Mouse (Mus musculus) right cerebral cortex, postnatal 4 days (tissue): Measurements from ENCODE around the gene Msrb2.

Experiments
- DNase-seq: peaks from one replicate; pipeline ENCODE4 v3.0.0-alpha.2; 2022

Gene Msrb2

DNA sequence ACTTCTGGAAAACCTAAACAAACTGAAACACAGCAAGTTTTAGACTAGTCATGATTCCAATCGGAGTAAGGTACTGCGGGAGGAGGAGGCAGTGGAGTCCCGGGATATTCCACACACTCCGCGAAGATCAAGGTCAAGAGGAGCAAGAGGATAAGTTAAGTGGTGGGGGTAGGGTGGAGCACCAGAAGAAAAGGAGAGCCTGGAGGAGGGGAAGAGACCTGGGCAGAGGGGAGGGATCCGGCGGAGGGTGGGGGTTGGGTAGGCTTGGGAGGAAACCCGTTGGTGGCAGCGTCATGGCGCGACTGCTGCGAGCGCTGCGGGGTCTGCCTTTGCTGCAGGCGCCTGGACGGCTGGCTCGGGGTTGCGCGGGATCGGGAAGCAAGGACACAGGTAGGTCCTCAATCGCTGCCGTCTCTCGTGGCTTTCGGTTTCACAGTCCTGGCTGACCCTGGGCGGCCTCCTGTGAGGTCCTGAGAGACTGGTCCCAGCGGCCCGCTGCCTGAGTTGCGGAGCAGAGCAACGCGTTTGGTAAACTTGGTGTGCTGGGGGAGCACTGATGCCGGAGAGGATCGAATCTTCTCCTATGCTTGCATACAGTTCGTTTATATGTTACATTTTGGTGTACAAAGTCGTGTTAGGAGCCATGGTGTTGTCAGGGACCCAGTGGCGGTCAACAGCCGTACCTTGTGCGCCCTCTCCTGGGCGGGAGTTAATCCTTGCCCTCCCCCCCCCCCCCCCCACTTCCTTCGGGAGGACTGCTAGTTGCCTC is at the start of gene Msrb2:
Gene Msrb2 (plus strand): TSS at position 51 of the 769 bp plus-strand sequence.
- peak; percentile 73 for DNase-seq

DNA sequence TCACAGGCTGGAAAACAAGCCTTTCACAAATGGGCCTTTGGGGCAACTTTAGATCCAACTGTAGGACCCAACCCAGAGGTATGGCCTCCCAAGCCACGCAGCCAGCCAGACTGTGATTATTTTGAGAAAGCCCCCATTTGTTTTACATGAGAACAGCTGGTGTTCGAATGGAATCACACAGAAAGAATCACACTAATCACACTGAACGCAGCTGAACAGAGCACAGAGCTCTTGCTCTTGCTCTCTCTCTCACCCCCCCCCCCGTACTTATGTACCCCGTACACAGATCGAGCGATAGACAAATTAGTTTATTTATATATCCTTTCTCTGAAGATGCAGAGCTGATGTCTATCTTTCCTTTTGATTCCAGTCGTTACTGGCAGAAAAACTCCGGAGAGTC is 48.8 kb upstream of the Msrb2 start:
- DNase-seq = no peak

DNA sequence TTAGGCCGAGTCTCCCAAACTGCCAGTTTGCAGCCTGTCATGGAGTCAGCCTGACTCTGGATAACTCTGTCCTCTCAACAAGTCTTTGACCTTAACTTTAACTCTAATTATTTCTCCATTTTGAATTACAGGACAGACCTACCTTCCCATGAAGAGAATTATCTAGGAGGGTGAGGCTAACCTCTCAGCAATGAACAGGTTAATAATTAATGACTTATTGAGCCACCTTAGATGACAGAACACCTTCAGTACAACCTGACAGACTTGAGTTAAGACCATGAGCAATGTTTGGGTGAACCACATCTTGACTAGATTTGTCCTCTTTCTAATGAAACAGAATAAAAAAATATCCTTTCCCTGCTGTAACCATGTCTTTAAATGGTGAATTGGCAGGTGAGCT is 44.9 kb upstream of the Msrb2 start:
- no peak for DNase-seq

DNA sequence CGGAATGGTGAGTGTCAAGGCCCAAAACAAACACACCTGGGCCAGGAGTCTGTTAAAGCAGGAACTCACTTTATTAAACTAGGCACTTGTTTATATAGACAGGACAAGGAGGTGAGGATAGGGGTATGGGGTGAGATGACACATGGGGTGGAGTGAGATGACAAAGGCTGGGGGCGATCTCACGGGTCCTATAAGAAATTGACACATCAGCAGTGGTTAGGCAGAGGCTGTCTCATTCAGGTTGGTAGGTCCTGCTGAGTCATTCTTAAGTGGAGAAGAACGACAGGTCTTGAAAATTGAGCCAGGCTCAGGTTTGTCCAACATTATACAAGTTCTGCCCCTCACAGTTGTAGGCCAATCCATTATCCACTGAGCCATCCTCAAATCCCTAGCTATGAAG is 43.4 kb upstream of the Msrb2 start:
- no peak for DNase-seq

DNA sequence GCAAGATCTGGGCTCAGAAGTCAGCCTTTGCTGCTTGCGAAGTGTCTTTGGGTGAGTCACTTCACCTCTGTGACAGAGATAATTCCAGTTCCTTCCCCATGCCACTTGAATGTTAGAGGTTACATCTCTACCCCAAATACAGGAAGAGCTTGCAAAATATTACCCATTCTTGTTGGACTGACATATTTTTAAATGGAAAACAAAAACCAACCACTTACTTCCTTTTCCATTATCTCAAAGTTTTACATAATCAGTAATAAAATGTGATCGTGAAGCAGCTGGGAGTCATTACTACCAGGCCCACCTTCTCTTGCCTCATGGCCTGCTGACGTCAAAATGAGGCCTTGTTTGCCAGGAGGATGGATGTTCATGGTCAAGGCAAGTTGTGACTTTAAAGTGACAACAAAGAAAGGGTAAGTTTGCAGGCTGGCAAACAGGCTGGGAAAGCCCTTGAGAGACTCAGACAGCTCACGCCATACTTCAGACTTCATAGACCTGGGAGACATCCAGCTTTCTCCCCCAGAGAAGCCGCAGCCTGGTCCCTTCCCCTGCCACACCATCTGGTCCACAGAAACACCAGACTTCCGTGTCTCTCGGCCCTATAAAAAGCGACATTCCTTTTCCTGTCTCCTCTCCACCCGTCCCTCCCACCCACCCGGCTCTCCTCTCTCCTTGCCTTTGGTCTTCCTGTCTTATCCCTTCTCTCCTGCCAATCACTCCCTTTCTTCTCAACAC is 27.2 kb upstream of the Msrb2 start:
- peak; percentile 30 for DNase-seq

DNA sequence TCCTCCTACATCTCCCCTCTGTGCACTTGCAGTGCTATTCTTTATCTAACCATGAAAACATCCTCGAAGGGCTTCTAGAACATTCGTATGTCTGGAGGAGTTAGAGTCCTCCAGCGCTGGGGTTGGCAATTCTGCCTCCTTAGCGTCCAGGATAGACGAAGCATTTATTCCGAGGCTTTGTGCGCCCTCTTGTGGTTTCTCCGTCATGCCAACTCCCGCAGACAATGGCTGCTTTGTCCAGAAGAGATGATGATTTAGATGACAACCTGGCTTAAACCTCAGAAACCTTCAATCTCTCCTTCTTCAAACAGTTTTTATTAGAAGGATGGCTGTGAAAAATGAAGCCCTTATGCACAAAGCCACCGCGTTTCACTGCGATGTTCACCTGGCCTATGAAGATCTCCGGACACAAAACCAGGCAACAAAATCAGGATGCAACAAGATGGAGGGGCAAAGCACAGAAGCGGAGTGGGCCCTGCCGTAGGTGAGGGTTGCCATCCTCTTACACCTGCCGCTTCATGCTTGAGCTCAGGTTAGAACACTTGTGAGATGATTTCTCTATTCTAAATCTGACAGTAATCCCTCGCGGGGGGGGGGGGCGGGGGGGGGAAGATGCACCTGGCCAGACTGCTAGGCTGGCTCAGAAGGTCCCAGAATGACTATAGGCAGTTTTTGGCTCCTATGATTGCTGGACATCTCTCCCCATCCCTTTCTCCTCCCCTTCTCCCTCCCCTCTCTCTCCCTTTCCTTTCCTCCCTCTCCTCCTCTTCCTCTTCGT is 26.4 kb upstream of the Msrb2 start:
- DNase-seq = peak; percentile 94

DNA sequence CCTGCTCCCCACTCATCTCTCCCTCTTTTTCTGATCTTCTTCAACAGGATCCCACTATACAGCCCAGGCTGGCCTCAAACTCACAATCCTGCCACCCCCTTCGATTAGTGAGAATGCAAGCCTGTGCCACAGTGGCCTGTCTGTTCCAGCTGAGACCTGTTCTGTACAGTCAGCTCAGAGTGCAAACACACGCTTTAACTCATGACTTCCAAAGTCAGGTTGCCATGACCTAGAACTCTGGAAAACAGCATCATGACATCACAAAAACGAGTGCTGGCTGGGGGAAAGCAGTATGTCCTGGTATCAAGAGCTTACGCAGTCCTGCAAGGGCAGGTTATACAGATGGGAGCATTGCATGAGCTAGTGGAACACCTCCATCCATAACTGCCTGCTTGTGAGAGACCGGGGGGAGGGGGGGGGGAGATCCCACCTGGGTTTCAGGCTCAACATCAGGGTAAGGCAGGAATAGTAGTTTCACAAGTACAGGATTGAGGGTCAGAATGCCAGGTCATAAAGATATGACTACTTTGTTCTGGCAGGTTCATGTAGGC is 25.8 kb upstream of the Msrb2 start:
- DNase-seq = no peak

DNA sequence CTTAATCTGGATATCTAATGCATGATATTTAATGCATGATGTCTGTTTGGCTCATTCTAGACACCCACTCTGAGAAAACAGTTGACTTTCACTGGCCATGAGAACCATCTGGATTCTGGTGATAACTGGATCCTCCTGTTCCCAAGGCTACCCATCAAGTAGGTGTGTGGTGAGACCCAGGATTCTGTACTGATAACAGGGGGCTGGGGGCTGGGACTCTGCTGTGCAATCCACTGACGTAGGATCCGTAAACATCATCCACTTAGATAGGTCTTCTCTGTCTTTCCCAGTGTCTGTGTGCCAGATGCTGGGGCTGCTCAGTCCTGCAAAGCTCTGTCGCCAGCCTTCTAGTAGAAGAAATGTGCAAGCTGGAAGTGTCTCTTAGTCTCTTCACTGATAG is 22.8 kb upstream of the Msrb2 start:
- DNase-seq = no peak

DNA sequence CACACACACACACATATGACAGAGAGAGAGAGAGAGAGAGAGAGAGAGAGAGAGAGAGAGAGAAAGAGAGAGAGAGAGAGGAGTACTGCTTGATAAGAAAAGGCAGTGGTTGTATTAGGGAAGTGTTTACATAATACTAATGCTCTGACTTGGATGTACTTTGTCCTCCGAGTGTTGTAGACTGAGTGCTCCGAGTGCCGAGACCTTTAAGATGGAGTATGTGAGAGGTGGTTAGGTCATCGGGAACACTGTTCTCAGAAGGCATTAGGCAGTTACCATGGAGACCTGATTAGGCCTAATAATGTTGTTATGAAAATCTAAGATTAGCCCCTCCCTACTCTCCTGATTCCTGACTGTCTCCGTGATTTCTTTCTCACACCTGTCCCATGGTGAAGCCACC is 21.1 kb upstream of the Msrb2 start:
- DNase-seq = no peak

DNA sequence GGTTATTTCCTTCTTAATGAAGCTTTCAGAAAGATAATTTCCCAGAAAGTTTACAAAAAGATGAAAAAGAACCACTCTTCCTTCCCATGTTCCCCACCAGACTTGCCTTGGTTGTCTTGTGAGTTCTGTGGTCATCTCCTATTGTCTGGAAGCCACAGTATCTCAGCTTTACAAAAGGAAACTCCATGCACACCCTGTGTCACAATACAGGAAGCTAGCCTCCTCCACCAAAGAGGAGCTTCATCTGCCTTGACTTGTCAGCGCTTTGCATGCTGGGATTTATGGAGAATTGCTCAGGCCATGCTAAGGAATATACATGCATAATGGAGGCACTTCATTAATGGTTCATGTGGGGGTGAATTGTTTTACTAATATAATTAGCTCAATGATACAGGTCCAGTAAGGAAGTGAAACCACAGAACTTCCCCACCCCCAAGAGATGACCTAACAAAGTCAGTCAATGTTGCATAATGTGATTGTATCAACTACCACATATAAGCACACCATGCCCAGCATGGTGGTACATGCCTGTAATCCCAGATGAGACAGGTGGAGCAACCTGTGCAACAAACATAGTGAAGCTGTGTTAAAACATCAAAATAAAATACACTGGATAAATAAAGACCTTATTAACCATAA is 19.5 kb upstream of the Msrb2 start:
- no peak for DNase-seq

DNA sequence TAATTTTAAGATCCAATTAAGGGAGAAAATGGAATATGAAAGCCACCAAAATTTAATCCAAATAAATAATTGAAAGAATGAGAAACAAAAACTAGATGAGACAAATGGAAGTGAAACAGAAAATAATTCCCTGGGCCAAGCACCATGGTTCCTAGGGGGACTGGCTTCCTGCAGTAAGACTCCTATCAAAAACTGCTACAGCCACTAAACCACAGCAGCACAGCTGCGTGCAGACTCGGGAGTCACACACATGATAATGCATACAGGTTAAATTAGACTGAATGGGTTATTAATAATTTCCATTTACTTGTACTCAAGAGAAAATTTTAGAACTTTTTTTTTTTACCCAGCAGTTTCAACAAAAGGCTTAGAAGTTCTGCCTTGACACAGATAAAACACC is 18.1 kb upstream of the Msrb2 start:
- DNase-seq = no peak

DNA sequence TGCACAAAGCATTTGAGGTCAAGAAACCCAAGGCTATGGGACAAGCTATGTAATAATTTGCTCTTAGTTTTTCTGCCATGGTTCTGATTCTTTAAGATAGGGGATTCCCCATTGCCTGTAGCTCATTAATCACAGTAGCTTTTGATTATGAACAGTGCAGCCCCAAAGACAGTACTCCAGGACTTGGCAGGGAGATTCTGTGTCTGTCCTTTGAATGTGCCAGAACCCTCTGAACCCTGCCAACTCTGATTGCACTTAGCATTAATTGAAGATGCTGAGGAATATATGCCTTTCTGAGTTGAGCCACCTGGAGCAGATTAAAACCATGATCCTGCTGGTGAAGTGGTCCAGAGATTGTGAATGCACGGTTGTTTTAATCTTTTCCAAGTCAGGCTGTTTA is 8.4 kb upstream of the Msrb2 start:
- no peak for DNase-seq

DNA sequence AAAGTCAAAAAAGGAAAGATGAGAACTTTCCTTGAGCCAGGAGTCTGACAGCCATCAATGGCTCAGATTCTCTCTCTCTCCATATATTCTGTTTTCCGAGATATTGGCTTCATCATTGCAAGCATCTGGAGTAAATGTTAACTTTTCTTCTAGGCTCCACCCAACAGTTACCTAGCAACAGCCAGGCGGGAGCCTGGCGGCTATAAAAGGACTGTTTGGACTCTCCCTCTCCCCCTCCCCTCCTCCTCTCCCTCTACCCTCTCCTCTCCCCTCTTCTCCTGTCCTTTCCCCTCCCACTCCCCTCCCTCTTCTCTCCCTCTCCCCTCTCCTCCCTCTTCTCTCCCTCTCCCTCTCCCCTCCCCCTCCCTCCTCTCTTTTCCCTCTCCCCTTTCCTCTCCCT is 4.8 kb upstream of the Msrb2 start:
- DNase-seq = no peak

DNA sequence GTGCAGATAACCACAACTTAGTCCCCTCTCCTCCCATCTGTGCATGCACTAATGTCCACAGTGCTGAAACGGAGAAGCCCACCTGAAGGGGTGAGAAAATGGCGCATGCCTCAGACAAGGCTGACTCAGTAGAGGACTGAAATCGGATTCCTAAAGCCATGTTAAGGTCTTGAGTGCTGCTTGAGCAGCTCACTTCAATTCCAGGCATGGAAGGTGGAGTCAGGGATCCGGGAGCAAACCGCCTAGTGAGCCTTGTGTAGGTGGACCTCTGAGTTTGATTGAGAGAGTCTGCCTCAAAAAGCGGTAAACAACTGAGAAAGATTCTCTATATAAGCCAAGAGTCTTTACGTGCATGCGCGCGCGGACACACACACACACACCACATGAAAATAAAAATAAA is 4.1 kb upstream of the Msrb2 start:
- DNase-seq = no peak

DNA sequence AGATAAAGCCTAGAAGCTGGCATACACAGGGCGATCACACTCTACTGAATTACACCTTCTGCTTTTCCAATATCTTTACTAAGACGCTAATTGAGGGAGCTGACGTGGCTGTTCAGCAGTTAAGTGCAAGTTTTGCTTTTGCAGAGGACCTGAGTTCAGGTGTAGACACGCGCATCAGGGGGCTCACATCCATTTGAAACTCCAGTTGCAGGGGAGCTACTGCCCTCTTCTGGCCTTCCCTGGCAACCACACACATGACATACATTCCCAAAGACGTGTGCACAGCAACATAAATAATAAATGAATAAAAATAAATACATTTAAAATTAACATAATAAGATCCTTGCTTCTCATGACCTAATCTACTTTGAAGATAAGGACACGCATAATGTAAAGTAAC is 2.5 kb downstream of the Msrb2 start:
- DNase-seq = no peak

DNA sequence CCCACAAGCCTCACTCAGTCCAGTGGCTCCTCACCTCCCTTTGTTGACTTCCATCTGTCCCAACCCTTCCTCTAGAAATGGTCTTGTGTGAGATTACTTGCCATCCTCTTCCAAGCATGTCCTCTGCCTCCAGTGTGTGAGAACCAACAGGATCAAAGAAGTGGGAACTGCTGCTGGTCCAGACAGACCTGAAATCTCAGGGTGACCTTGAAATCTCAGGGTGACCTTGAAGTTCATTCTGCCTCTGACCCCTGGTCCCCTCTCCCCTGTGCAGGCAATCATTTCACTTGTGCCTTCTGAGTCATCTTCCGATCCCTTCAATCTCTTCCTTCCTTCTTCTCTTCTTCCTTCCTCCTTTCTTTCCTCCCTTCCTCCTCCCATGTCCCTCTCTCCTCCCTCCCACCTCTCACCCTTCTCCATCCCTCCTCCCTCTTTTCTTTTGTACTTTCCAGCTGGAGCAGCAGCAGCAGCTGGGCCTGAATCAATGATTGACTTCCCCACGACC is 9.3 kb downstream of the Msrb2 start:
- DNase-seq = no peak

DNA sequence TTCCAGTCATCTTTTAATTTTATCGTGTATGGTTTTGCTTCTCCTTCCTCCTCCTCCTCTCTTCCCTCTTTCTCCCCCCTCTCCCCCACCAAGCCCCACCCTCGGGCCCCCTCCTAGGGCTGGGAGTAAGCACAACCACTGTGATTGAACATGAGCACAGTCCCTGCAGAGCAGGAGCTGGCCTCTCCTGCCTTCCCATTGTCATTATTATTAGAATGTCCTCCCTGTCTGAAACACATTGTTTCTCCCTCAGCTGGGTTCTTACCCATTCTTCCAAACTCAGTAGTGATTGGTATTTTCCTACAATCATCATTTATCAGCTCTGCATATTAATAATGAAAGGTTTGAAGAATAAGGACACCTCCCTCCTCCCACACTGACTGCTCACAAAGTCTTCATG is 9.7 kb downstream of the Msrb2 start:
- DNase-seq = no peak

DNA sequence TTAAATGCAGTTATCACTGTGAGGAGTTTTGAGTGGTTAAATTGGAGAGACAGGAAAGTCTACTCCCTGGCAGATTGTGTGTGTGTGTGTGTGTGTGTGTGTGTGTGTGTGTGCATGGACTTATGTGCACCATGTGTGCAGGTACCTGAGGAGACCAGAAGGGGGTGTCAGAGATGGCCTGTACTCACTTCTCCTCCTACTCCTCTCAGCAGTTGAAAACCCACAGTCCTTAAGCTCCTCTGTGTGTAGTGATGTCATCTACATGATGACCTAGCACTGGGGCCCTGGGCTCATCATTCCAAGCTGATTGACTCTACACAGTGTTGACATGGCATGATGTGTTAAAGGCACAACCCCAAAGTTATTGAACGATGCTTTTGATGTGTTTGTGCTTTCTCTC is 11.0 kb downstream of the Msrb2 start:
- no peak for DNase-seq

DNA sequence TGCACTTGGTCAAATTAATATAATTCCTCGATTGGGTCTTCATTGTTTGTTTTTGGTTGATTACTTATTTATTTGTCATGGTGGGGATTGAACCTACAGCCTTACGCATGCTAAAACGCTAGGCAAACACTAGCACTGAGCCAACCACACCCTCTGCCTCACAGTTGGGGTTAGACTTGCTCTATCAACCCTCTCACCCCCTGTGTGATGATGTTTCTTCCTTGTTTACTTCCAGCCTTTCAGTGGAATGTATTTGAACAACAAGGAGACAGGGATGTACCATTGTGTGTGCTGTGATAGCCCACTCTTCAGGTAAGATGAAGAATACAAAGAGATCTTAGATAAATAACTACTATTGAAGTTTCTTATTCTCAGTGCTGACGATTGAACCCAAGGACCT is 11.8 kb downstream of the Msrb2 start:
- DNase-seq = no peak

DNA sequence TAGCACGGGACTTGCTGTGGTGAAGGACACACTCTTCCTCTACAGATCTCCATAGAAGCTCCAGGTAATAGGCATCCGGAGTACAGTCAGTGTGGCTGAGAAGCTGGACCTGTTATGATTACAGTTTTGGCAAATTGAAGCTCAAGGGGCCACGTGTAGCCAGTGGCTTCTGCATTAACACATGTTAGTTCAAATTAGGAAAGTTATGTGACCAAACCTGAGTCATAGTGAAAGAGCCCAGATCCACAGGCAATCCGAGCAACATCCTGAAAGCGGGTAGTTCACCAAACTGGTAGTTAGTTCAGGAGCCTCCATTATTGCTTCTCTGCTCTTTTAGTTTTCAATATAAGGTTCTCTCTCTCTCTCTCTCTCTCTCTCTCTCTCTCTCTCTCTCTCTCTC is 14.5 kb downstream of the Msrb2 start:
- no peak for DNase-seq

DNA sequence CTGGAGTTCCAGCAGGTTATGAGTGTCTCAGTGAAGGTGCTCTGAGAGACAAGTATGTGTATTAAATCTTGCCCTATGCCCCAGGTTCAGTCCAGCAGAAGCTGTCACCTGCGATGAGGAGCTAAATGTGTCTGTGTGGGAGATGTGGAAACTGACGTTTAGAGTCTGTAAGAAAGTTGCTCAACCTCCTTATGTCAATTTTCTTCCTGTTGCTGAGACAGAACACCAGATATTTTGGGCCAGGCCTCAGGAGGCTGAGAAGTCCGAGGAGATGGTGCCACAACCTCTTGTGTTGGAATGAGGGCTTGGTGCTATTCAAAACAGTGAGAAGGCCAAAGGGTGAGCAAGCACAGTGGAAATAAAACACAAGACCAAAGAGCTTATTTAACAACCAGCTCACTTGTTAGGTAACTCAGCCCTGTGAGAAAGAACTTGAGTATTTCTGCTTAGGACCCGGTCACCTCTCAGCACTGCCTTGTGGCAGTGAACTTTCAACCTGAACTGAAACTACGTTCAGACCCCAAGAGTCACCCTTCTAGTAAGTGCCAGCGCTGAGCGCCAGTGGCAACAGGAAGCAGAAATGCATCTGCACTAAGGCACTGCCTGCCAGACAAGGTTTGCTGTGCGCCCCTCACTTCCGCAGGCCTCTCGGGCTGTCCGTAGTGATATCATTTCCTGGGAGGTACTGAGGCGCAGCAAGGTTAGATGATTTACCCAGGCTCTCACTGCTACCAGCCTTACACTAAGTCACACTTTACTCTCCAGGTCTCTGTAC is 17.3 kb downstream of the Msrb2 start:
- DNase-seq = no peak
